Mouse (Mus musculus) left cerebral cortex, postnatal 10 days (tissue): ENCODE measurements around the gene Tmem120b. TPM values are rescaled to one million over a fixed set of nuclear protein-coding genes. Genes with fewer than 3 reads are reported as not detected.

Experiments
- DNase-seq, 2 experiments: peaks; one replicate each; pipeline ENCODE4 v3.0.0; 2021 to 2022; ENCODE audit warnings: low spot score in 2 of 2, mixed read lengths in 1 of 2; ENCODE audit errors: extremely low spot score in 1 of 2
- intact Hi-C: fragments of 180-260 bp; cut with DNase I; formaldehyde crosslinking; loops from one replicate; pipeline ENCODE4 v1.15.1; 2025
- total RNA-seq, 2 experiments: library from RNA; stranded (reverse); gene quantifications; 2 replicates each; pipeline ENCODE4 v1.2.3; 2021

Tmem120b gene
- total RNA-seq, 2 experiments from 2014 or later, result 19.5 to 23.2 TPM

DNA sequence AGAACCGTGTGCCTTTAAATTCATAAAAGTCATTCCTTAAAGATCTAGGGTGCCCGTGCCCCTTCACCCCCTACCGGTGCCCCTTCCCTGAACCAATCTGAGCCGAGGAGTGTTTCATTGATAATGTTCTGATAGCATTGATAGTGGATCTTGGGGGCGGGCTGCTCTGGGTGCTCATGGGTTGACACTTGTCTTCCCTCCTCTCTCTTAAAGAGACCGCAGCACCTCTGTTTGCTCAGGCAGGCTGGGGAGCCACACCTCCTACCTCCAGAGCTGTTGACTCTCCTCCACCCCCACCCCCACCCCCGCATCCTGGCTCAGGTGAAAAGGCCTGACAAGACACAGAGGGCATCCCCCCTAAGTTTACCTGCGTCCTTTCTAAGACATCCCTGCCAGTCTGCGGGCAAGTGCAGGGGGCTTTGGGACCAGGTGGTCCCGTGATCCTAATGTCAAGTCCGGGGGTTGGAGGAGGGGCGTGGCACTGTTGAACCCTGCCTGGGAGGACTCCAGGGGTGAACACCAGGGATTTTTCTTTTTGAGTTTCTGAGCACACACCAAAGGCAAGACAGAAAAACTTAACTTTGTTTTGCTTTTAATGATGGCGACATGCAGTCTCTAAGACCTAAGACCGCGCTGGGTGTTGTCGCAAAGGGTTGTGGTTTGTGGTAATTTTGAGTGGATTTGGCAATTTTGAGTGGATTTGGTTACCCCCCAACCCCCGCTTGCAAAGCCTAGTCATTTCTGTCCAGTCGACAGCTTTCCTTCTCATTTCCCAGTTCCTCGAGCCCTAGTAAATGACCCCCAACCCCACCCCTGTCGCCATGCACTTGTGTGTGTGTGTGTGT lies 76.8 kb downstream of the Tmem120b start:
- intact Hi-C loops, result no loop called here
- DNase-seq, result no peak

DNA sequence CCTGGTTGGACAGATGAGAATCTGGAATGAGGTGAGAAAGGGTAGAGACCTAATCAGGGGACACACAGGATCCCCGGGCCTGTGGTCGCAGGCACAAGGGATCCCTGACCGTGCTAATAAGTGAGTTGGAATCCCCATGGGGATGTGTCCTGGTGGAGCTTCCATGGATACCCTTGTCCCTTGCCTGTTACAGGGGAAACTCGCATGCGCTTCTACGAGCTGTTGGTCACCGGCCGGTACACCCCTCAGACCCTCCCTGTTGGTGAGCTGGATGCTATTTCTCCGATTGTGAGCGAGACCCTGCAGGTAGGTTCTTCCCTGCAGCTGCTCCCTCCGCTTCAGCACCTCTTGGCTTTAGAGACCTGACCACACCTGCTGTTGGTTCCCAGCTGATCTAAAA lies 78.1 kb downstream of the Tmem120b start:
- intact Hi-C loops, result no loop called here
- DNase-seq, result peak in 1 of 2 experiments; percentile 17

DNA sequence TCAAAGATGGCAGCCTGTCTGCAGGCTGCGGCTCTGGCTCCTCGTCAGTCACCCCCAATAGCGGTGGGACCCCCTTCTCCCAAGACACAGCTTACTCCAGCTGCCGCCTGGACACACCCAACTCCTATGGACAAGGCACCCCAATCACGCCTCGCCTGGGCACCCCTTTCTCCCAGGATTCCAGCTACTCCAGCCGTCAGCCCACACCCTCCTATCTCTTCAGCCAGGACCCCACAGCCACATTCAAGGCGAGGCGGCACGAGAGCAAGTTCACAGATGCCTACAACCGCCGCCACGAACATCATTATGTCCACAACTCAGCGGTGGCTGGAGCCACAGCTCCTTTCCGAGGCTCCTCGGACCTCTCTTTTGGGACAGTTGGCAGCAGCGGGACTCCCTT lies 79.4 kb downstream of the Tmem120b start:
- intact Hi-C loops, result no loop called here

DNA sequence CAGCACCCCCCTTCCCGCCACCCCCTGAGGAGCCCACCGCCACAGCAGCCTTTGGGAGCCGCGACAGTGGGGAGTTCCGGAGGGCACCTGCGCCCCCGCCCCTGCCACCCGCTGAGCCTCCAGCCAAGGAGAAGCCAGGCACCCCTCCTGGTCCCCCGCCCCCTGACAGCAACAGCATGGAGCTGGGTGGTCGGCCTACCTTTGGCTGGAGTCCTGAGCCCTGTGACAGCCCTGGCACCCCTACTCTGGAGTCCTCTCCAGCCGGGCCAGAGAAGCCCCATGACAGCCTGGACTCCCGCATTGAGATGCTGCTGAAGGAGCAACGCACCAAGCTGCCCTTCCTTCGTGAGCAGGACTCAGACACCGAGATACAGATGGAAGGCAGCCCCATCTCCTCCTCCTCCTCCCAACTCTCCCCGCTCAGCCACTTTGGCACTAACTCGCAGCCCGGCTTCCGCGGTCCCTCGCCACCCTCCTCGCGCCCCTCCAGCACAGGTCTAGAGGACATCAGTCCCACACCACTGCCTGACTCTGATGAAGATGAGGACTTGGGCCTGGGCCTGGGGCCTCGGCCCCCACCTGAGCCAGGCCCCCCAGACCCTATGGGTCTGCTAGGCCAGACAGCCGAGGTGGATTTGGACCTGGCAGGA lies 80.0 kb downstream of the Tmem120b start:
- intact Hi-C loops, result loop anchor here (2.0 kb wide), 1 partner anchor 15 kb away; the partner anchor contains the start of gene Rhof
- peak in 1 of 2 experiments; percentile 40 for DNase-seq

More for the DNA sequence above, 79.4 kb downstream of the Tmem120b start:
- DNase-seq, result peak in 1 of 2 experiments; percentile 24

DNA sequence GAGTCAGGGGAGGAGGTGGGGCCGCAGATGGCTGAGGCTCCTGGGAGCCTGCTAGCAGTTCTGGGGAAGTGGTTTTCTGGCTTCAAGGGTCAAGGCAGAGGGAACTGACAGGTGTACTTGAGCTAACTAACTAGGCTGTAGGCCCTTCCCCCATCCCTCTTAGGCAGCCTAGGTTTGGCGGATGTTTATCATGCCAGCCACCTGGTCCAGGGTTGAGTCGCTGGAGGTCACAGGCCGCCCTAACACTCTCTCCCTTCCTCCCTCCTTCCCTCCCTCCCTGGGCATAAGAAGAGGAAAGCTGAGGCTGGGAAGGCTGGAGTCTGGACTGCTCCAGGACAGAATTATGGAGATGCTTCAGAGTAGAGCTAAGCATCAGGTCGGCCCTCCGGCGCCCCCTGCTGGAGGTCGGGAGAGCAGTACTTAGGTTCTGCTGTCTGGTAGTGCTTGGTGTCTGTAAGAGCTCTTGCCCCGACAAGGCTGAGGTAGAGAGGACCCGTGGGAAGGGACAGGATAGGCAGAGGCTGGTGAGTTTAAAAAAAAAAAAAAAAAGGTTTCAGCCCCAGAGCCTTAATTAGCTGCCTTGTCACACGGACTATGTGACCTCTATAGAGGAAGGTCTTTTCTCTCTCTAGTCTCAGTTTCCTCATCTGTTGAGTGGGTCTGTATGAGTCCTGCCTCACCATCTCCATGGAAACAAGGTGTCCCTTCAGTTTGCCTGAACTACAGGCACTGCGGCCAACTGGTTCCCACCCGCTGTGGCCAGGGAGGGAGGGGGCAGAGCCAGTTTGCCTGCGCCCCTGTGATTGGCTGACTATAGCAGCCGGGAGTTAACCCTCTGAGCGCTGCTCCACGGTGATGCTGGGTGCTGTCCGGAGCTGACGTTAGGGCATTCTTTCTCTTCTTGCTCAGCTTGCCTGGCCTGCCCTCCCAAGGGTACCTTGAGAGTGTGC lies 81.5 kb downstream of the Tmem120b start:
- DNase-seq, result peak; percentile 85 to 91
- intact Hi-C loops, result loop anchor here (2.0 kb wide), 1 partner anchor 17 kb away; the partner anchor contains the start of gene Rhof

DNA sequence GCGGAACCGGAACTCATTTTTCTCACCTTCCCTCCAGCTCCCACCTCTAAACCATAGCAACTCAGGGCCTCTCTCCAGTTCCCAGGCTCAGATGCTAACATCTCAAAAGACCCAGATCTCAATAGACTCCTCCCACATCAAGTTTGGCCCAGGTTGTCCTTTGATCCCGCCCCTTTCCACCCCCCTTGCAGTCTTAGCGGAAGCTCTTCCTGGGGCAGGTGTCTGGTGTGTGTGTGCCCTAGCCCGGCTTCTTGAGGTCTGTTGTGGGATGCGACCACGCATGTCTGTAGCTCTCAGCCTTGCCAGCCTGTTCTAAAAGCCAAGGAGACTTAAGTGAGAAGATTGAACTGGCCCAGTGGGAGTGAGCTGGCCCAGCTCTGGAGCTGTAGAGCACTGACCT lies 82.4 kb downstream of the Tmem120b start:
- intact Hi-C loops, result no loop called here
- no peak for DNase-seq

DNA sequence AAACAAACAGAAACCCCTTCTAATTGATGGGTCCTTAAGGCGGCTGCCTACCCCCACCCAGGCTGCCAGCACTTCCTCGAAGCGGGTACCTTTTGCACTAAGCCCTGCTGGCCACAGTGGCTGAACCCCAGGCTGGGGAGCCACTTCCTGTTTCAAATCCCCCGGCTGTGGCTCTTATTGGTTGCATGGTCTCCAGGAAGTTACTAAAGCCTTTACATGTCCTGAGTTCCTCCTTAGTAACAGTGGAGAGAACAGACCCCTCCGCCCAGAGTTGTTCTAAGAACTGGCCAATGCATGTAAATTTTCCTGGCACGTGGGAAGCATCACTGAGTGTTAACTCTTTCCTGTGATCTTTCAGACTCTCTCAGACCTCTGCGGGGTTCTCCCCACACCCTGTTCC lies 82.9 kb downstream of the Tmem120b start:
- DNase-seq, result peak in 1 of 2 experiments; percentile 60
- intact Hi-C loops, result no loop called here

DNA sequence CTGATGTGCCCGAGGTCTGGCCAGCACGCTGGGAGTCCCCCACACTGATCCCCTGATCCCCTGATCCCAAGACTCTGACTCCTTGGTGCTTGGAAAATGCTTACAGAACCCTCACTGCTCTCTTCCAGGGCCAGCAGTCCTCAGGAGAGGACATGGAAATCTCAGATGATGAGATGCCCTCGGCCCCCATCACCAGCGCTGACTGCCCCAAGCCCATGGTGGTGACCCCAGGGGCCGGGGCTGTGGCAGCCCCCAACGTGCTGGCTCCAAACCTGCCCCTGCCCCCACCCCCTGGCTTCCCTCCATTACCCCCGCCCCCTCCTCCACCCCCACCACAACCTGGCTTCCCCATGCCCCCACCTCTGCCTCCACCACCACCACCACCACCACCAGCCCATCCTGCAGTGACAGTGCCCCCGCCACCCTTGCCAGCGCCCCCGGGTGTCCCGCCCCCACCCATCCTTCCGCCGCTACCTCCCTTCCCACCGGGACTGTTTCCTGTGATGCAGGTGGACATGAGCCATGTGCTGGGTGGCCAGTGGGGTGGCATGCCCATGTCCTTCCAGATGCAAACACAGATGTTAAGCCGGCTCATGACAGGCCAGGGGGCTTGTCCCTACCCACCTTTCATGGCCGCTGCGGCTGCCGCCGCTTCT lies 83.6 kb downstream of the Tmem120b start:
- intact Hi-C loops, result no loop called here
- no peak for DNase-seq

DNA sequence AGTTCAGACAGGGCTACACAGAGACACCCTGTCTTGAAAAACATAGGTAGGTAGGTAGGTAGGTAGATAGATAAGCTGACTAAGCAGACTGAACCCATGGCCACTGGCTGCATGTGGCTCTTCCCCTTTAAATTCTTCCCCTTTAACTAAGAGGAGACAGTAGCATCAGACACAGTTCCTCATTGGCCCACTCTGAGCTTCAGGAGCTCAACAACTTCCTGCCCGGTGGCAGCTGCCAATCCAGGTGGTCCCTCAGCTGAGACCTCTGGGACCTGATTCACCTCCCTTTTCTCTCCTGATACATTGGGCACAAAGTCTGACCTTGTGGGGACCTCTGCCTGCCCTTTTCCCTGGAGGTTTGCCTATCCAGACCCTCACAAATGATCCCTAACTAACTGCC lies 84.7 kb downstream of the Tmem120b start:
- intact Hi-C loops, result no loop called here

DNA sequence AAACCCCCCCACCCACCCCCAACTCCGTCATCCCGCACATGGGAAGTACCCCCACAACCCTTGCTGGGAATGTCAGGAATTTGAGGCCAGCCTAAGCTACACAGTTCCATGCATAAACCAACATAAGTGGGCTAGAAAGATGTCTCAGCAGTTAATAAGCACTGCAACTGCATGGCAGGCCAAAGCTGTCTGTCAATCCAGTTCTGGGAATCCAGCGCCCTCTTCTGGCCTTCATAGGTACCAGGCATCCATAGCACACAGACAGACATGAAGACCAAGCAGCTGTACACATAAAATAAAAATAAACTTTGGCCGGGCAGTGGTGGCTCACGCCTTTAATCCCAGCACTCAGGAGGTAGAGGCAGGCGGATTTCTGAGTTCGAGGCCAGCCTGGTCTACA lies 87.2 kb downstream of the Tmem120b start:
- intact Hi-C loops, result no loop called here
- peak; percentile 61 to 69 for DNase-seq

More for the DNA sequence above, 84.7 kb downstream of the Tmem120b start:
- DNase-seq, result no peak

DNA sequence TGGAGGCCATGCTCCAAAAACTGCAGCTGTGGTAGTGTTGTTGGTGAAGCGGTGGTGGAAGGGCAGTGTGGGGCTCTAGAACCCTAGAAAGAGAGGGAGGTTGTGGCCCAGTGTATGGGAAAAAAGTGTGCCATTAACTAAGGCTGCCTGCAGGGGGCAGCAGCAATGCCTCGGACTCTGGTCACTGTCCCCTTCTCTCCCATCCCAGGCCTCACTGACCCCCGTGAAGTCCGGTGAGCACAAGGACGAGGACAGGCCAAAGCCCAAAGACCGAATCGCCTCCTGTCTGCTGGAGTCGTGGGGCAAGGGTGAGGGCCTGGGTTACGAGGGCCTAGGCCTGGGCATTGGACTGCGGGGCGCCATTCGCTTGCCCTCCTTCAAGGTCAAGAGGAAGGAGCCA lies 88.5 kb downstream of the Tmem120b start:
- intact Hi-C loops, result no loop called here
- no peak for DNase-seq

DNA sequence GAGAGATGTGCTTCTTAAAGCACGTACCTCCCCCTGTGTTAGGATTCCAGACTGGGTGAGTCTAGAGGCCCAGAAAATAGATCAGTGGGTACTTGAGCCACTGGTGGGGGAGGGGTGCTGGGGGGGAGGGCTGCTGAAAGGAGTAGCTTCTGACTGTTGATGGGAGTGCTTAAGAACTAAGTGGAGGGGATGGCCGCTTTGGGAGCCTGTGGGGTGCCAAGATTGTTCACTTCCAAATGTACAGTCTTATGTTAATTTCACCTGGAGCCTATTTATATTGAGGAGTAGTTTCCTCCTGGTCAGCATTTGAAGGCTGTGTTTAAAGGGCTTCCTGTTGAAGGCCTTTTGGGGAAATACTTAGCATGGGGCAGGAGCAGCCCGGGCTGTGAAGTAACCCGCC lies 89.8 kb downstream of the Tmem120b start:
- intact Hi-C loops, result no loop called here
- DNase-seq, result no peak

DNA sequence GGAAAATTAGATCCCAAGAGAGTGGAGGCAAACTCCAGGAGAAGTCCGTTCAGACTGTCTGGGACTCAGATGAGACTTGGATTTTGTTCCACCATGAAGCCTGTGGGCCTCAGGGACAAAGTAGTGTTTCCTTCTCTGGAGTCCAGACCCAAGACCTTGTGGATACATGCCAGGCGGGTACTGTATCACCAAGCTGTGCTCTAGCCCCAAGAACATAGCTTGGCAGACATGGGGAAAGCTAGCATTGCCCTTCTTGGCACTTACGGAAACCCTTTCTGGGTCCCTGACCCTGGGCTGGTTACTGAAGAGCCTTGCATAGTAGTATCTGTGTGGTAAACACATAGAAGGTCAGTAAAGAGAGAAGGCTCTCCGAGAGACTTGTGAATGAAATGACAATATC lies 91.2 kb downstream of the Tmem120b start:
- intact Hi-C loops, result no loop called here
- DNase-seq, result no peak

DNA sequence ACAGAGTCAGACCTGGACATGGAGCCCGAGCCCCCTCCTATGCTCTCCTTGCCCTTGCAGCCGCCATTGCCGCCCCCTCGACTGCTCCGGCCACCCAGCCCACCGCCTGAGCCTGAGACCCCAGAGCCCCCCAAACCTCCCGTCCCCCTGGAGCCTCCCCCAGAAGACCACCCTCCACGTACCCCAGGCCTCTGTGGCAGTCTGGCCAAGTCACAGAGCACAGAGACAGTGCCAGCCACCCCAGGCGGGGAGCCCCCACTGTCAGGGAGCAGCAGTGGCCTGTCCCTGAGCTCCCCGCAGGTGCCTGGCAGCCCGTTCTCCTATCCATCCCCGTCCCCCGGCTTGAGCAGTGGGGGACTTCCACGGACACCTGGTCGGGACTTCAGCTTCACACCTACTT lies 91.7 kb downstream of the Tmem120b start:
- intact Hi-C loops, result no loop called here
- DNase-seq, result no peak

DNA sequence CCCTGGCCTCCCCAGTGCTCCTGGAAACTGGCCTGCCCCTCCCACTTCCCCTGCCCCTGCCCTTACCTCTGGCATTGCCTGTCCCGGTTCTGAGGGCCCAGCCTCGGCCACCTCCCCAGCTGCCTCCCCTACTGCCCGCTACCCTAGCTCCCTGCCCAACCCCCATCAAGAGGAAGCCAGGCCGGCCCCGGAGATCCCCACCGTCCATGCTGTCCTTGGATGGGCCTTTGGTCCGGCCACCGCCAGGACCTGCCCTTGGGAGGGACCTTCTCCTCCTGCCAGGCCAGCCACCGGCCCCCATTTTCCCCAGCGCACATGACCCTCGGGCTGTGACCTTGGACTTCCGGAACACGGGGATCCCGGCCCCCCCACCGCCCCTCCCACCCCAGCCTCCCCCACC lies 92.1 kb downstream of the Tmem120b start:
- peak in 1 of 2 experiments; percentile 30 for DNase-seq
- intact Hi-C loops, result no loop called here

DNA sequence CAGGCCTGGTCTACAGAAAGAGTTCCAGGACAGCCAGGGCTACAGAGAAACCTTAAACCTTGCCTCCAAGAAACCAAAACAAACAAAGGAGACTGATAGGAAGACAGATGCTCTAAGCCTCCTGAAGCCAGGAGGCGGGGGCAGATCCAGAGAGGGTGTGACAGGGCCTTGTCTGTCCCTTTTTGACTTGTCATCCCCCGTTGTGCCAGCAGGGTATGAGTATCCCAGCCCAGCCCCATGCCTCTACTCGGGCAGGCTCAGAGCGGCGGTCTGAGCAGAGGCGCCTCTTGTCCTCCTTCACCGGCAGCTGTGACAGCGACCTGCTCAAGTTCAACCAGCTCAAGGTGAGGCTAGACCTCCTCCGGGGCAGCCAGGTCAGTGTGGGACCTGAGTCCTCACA lies 94.7 kb downstream of the Tmem120b start:
- peak in 1 of 2 experiments; percentile 35 for DNase-seq
- intact Hi-C loops, result no loop called here

DNA sequence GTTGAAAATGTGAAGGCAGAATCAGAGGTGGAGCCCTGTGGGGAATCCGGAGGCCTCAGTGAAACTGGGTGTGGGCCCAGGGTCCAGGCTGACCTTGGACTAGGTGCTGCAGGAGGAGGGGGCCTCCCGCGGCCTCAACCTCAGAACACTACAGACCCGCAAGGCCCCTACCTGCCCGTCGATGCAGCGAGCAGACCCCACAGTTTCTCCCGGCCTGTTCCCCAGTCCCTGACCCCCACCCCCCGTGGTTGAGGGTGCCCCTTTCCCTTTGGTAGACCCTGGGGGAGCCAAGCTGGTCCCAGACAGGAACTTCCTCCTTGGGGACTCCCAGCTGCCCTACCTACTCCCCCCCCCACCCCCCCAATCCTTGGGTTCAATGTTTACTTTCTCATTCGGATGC lies 98.2 kb downstream of the Tmem120b start:
- intact Hi-C loops, result no loop called here
- DNase-seq, result no peak
